Mouse (Mus musculus): Measurements from ENCODE around the gene Sncg. TPM values are rescaled to one million over a fixed set of nuclear protein-coding genes. Genes with fewer than 3 reads are reported as not detected.

Gene Sncg
- total and polyA plus RNA-seq, 2 experiments from 2014 or later = 0.31 to 0.92 TPM

GRCm38 (mm10) chr14:34354456-34354855 is 20.1 kb downstream of the Sncg start:
- Histone ChIP-seq H3K4me3 (ENCODE audit: low read depth, low read length) (no peak overlapping the region), H3K9ac (replicated peaks; ENCODE audit: low read depth, low read length) (no peak overlapping the region), H3K27me3 (ENCODE audit: control insufficient read depth, insufficient read depth, low read length) (no peaks in the 10 kb centered on the region), H3K4me1 (ENCODE audit: control insufficient read depth, insufficient read depth) (no peaks in the 10 kb centered on the region), H3K27ac (ENCODE audit: low read depth) (no peak overlapping the region), H3K4me2 (ENCODE audit: low read depth, low read length) (no peak overlapping the region), H3K9me3 (replicated peaks; ENCODE audit: control insufficient read depth, low read length) (no peaks in the 10 kb centered on the region), H3K36me3 (replicated peaks; ENCODE audit: control insufficient read depth, insufficient read depth, low read length) (no peaks in the 10 kb centered on the region)
- WGBS = 70% methylated on average over 4 of the region's 4 CpGs
- no peak for TF ChIP-seq EP300 (IDR thresholded peaks at IDR 0.05; ENCODE audit: low read depth)
- TF ChIP-seq CTCF (IDR thresholded peaks at IDR 0.05; ENCODE audit: low read depth) = no peak
- ATAC-seq (ENCODE audit: insufficient read depth, low read depth) (no peak), DNase-seq (ENCODE audit: low spot score) (no peak)

- Histone ChIP-seq H3K4me3 (ENCODE audit: low read depth, low read length) (no peak overlapping the region), H3K9me3 (replicated peaks; ENCODE audit: control insufficient read depth, low read length) (no peaks in the 10 kb centered on the region), H3K4me1 (ENCODE audit: control insufficient read depth, insufficient read depth) (no peaks in the 10 kb centered on the region), H3K36me3 (replicated peaks; ENCODE audit: control insufficient read depth, insufficient read depth, low read length) (no peaks in the 10 kb centered on the region), H3K4me2 (ENCODE audit: low read depth, low read length) (no peak overlapping the region), H3K27ac (ENCODE audit: low read depth) (no peak overlapping the region), H3K9ac (replicated peaks; ENCODE audit: low read depth, low read length) (no peak overlapping the region), H3K27me3 (ENCODE audit: control insufficient read depth, insufficient read depth, low read length) (no peaks in the 10 kb centered on the region)
- no peak for TF ChIP-seq EP300 (IDR thresholded peaks at IDR 0.05; ENCODE audit: low read depth)
- no peak for TF ChIP-seq CTCF (IDR thresholded peaks at IDR 0.05; ENCODE audit: low read depth)
- DNase-seq (ENCODE audit: low spot score) (no peak), ATAC-seq (ENCODE audit: insufficient read depth, low read depth) (no peak)
- 83% methylated on average over 3 of the region's 3 CpGs for WGBS
These were observed 21.3 kb downstream of the Sncg start for GRCm38 (mm10) chr14:34353326-34353725.

- H3K27ac ChIP-seq (ENCODE audit: low read depth) = no peak overlapping the region
- ATAC-seq (ENCODE audit: insufficient read depth, low read depth) (no peak), DNase-seq (ENCODE audit: low spot score) (no peak)
- H3K4me3 ChIP-seq (ENCODE audit: low read depth, low read length) = no peak overlapping the region
- no peaks in the 10 kb centered on the region for H3K4me1 ChIP-seq (ENCODE audit: control insufficient read depth, insufficient read depth)
- H3K9ac ChIP-seq (replicated peaks; ENCODE audit: low read depth, low read length) = no peak overlapping the region
- no peaks in the 10 kb centered on the region for H3K27me3 ChIP-seq (ENCODE audit: control insufficient read depth, insufficient read depth, low read length)
- H3K36me3 ChIP-seq (replicated peaks; ENCODE audit: control insufficient read depth, insufficient read depth, low read length) = no peaks in the 10 kb centered on the region
- no peaks in the 10 kb centered on the region for H3K9me3 ChIP-seq (replicated peaks; ENCODE audit: control insufficient read depth, low read length)
- H3K4me2 ChIP-seq (ENCODE audit: low read depth, low read length) = no peak overlapping the region
- 55% methylated on average over 6 of the region's 6 CpGs for WGBS
- TF ChIP-seq EP300 (IDR thresholded peaks at IDR 0.05; ENCODE audit: low read depth) = no peak
- no peak for TF ChIP-seq CTCF (IDR thresholded peaks at IDR 0.05; ENCODE audit: low read depth)
These were observed 22.1 kb downstream of the Sncg start for GRCm38 (mm10) chr14:34352523-34352922.

- WGBS = 71% methylated on average over 3 of the region's 3 CpGs
- H3K4me1 ChIP-seq (ENCODE audit: control insufficient read depth, insufficient read depth) = no peaks in the 10 kb centered on the region
These were observed 22.9 kb downstream of the Sncg start for GRCm38 (mm10) chr14:34351660-34352059.

GRCm38 (mm10) chr14:34349007-34349406 is 25.6 kb downstream of the Sncg start:
- peaks cover 6% of the 10 kb centered on the region for H3K36me3 ChIP-seq (replicated peaks; ENCODE audit: control insufficient read depth, insufficient read depth, low read length)
- no peaks in the 10 kb centered on the region for H3K9me3 ChIP-seq (replicated peaks; ENCODE audit: control insufficient read depth, low read length)
- H3K9ac ChIP-seq (replicated peaks; ENCODE audit: low read depth, low read length) = no peak overlapping the region
- H3K4me1 ChIP-seq (ENCODE audit: control insufficient read depth, insufficient read depth) = no peaks in the 10 kb centered on the region
- no peak overlapping the region for H3K4me2 ChIP-seq (ENCODE audit: low read depth, low read length)
- whole genome bisulfite sequencing = 83% methylated on average over 8 of the region's 8 CpGs
- no peak overlapping the region for H3K27ac ChIP-seq (ENCODE audit: low read depth)
- no peak for DNase-seq (ENCODE audit: low spot score)
- no peak for ATAC-seq (ENCODE audit: insufficient read depth, low read depth)
- TF ChIP-seq EP300 (IDR thresholded peaks at IDR 0.05; ENCODE audit: low read depth) (no peak), CTCF (IDR thresholded peaks at IDR 0.05; ENCODE audit: low read depth) (no peak)
- no peak overlapping the region for H3K4me3 ChIP-seq (ENCODE audit: low read depth, low read length)
- no peaks in the 10 kb centered on the region for H3K27me3 ChIP-seq (ENCODE audit: control insufficient read depth, insufficient read depth, low read length)

More at GRCm38 (mm10) chr14:34351660-34352059, 22.9 kb downstream of the Sncg start:
- Histone ChIP-seq H3K36me3 (replicated peaks; ENCODE audit: control insufficient read depth, insufficient read depth, low read length) (no peaks in the 10 kb centered on the region), H3K27ac (ENCODE audit: low read depth) (no peak overlapping the region), H3K9ac (replicated peaks; ENCODE audit: low read depth, low read length) (no peak overlapping the region), H3K4me2 (ENCODE audit: low read depth, low read length) (no peak overlapping the region), H3K4me3 (ENCODE audit: low read depth, low read length) (no peak overlapping the region), H3K27me3 (ENCODE audit: control insufficient read depth, insufficient read depth, low read length) (no peaks in the 10 kb centered on the region), H3K9me3 (replicated peaks; ENCODE audit: control insufficient read depth, low read length) (no peaks in the 10 kb centered on the region)
- no peak for TF ChIP-seq CTCF (IDR thresholded peaks at IDR 0.05; ENCODE audit: low read depth)
- TF ChIP-seq EP300 (IDR thresholded peaks at IDR 0.05; ENCODE audit: low read depth) = no peak
- no peak for DNase-seq (ENCODE audit: low spot score)
- no peak for ATAC-seq (ENCODE audit: insufficient read depth, low read depth)

GRCm38 (mm10) chr14:34348301-34348700 is 26.3 kb downstream of the Sncg start:
- DNase-seq (ENCODE audit: low spot score) (no peak), ATAC-seq (ENCODE audit: insufficient read depth, low read depth) (no peak)
- TF ChIP-seq CTCF (IDR thresholded peaks at IDR 0.05; ENCODE audit: low read depth) = no peak
- TF ChIP-seq EP300 (IDR thresholded peaks at IDR 0.05; ENCODE audit: low read depth) = no peak
- H3K36me3 ChIP-seq (replicated peaks; ENCODE audit: control insufficient read depth, insufficient read depth, low read length) = peaks cover 10% of the 10 kb centered on the region
- no peak overlapping the region for H3K27ac ChIP-seq (ENCODE audit: low read depth)
- H3K4me3 ChIP-seq (ENCODE audit: low read depth, low read length) = no peak overlapping the region
- no peak overlapping the region for H3K4me2 ChIP-seq (ENCODE audit: low read depth, low read length)
- no peak overlapping the region for H3K9ac ChIP-seq (replicated peaks; ENCODE audit: low read depth, low read length)
- no peaks in the 10 kb centered on the region for H3K27me3 ChIP-seq (ENCODE audit: control insufficient read depth, insufficient read depth, low read length)
- no peaks in the 10 kb centered on the region for H3K9me3 ChIP-seq (replicated peaks; ENCODE audit: control insufficient read depth, low read length)
- H3K4me1 ChIP-seq (ENCODE audit: control insufficient read depth, insufficient read depth) = no peaks in the 10 kb centered on the region
- WGBS = 66% methylated on average over 7 of the region's 7 CpGs

Data from heart, postnatal 0 days (tissue).